Mouse (Mus musculus): ENCODE measurements around the gene Kpna7.

GRCm38 (mm10) chr5:145098340-145098821 is 14.6 kb upstream of the Kpna7 start:
- TF ChIP-seq CTCF (IDR thresholded peaks at IDR 0.05; ENCODE audit: borderline replicate concordance, insufficient read depth, low read length) (no peak), POLR2A (IDR thresholded peaks at IDR 0.05; ENCODE audit: low read depth, low read length) (no peak)

Data from embryonic fibroblast, embryonic 13.5 days (primary cell).